Mouse (Mus musculus): ENCODE measurements at regions not wholly inside any gene's neighbourhood (a gene's known extent, or its start where the extent isn't known, plus 50 kb on each side); places are given as distances from the start of the nearest gene placed in this dataset.
"Not testable (repeated sequence)": the region's sequence is repeated elsewhere in the genome, so short reads cannot be mapped to it uniquely, and the experiment has no call there.

DNA sequence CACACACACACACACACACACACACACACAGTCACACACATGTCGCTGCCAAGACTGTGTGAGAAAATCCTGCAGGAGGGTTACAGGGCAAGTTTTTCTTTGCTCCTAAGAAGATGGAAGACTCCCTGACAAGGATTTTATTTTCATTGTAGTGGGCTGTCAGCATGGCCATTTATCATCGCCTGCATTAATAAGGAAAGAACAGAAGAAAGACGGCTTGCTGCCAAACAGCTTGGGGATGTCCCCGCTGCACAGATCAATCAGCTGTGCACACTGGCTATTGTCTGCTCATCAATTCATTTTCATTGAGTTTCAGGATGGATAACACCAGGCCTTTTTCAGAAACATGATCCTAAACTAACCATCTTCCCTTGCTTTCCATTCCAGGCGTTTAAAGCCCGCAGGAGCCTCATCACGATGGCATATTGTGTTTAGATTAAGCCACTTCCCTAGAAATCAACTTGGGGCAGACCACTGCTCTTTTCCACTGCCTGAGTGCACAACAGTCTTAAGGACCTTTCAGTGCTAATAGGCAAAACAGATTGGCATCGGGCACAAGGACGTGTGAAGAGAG, 213.1 kb upstream of the Crbn start:
- DNase-seq (ENCODE audit: low read depth): no peak

DNA sequence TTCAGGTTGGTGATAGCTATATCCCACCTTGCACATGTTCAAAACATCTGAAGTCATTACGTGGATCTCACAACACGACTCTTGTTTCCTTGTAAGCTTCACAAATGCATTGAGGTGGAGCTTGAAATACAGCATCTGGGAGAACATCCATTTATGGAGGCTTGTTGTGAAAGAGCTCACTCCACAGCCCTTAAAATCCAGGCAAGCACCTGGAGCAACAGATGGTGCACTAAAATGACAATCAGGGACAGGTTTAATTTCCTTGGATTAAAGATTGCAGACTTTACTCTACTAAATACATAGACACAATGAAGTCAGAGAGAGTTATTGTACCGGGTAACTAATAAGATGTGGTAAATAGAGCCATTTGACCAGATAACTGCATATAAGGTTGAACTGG, 219.2 kb upstream of the Crbn start:
- no peak for DNase-seq (ENCODE audit: low read depth)

DNA sequence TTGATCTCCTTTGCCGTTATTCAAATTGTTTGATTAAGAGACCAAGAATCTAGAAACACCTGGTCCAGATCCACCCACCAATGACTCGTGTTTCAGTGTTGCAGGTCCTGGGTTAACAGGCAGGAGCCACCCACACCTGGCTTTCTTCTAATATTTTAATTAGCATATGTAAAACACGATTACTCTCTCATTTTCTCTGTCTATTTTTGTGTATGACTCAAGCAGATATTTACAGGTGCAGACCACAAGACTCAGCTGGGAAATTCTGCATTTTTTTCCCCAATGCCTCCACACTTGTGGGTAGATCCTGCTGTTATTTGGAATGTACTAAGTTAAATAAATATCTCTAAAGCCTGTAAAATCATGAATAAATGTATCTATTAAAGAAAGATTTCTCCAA, 245.3 kb upstream of the Crbn start:
- no peak for DNase-seq (ENCODE audit: low read depth)

DNA sequence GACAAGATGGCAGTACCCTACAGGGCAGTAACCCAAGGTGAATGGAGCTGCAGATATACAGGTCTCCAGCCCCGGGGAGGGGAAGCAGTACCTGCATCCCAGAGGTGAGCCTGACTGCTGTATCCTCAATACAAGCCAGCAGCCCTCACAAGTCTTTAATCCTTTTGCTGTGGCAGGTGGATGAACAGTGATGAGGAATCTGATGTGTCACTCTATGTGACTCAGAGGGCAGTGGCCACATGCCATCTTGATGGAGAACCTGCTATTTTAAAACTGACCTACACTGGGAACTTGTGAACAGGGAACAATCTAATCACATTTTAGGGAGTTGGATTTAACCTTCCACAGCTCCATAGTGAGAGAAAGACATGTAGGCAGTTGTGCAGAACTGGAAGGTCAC, 251.7 kb upstream of the Crbn start:
- DNase-seq (ENCODE audit: low read depth): no peak

DNA sequence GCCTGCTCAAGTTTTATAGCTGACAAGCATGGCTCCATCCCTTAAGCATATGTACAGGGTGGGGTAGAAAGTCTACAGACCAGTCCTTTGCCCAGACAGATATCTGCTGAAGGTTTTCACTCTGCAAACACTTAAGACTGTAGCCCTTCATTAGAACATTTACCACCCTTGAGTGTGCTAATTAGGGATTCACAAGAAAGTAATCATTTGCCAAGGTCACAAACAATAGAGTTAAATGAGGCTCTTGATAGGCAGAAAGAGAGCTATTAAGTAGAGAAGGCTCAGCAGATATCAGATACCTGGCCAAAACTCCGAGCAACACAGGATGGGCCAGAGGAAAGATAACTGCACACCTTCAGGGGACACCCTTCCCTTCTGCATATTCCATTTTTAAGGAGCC, 252.3 kb upstream of the Crbn start:
- no peak for DNase-seq (ENCODE audit: low read depth)

DNA sequence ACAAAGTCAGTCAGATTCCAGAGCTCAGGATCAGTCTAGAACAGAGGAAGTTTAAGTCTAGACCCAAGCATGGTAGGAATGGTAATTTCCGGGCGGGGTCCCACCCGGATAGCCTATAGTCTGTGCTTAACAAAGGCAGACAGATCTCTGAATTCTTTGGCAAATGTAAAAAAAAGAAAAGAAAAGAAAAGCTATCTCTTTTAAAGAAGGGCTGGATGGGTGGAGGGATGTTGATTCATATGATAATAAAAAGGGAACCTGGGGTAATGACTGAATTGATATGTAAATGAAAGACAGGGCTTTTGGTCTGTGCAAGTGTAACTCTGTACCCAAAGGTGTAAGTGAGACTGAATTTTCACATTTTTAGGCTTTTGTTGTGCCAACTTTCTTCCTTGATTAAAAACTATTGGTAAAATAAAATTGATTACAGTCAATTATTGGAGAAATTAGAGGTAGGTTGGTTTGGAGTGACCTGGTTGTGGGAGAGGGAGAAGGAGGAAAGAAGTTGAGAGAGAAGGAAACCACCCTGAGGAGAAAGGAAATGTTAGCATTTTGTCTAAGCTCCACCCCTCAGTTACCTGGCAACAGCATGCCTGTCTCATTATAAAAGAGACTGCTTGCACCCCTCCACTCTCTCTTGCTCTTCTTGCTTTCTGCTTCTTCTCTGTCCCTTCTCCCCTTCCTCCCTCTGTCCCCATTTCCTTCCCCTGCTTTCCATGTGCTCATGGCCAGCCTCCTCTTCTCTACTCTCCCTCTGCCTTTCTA, 259.3 kb upstream of the Crbn start:
- DNase-seq (ENCODE audit: low read depth): no peak

DNA sequence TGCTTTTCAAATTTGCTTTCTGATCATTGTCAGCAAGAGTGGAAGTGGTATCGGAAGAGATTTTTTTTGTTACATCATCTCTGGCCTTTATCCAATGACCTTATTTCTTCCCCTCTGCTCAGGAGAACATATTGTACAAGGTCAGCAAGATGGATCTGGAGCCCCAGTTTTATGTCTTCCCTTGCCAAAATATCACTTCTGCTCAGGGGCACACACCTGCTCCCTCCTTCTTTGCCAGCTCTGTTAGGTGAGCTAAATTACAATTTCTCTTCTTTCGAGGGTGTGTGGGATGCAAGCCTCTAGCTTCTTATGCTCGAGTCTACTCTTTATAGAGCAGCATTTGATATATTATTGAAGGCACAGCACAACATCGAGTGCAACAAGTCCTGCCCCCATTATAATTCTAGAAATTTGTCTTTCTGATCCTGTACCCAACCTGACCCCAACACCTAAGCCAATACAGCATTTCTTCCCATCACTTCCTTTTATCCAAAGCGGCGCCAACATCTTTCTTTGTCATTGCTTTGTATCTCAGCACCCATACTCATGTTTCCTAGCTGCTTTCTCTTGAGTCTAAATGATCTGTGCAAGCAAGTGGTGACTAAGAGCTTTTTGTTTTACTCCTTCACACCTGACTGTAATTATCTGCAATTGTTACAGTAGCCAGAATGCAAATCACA, 263.1 kb upstream of the Crbn start:
- no peak for DNase-seq (ENCODE audit: low read depth)

DNA sequence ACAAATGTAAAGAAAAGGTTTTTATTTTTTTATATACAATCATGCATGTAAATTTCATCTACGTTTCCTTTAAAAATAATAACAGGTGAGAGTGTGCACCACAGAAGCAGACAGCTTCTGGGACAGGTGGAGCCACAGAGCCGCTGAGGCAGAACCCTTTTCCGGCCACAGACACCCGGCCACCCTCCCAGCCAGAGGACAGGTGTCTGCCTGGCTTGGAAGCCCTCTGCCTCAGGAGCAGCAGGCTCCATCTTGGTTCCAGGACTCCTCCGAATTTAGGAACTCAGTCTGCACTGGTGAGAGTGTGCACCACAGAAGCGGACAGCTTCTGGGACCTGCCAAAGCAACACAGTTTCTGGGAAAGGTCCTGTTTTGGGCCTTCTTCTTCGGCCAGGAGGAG, 270.6 kb upstream of the Crbn start:
- DNase-seq (ENCODE audit: low read depth): no peak

DNA sequence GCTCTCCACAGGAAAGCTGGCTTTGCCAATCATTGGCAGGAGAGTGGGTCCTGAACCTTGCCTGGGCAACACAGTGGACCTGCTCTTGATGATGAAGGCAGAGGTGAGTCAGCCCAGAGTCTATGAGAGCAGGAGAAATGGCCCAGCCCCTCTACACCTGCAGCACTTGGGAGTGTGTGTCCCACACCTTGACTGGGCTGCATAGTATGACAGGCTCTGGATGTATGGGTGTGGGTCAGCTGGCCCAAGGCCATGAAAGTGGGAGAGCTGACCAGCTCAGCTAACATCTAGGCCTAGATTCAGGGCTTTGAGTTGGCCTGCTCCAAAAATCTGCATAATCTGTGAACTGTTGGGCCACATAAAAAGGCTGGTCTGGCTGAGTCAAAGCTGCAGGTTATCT, 292.7 kb upstream of the Crbn start:
- no peak for DNase-seq (ENCODE audit: low read depth)

DNA sequence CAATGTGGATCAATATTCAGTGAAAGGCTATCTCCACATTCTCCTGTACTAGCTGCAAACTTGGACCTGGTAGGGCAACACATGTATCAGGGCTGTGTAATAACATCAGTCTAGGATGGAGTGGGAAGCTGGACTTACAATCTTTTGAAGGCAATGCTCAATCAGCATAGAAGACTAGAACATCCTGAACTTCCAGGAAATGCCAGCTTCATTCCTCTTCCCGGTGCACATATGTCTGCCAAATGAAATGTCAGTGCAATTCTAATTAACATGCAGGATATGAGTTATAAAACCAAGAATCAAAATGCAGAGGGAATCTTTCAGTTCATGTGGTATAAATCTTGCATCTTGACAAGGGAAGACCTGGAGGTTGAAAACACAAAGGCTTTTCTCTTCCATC, 328.8 kb upstream of the Crbn start:
- DNase-seq (ENCODE audit: low read depth): no peak

DNA sequence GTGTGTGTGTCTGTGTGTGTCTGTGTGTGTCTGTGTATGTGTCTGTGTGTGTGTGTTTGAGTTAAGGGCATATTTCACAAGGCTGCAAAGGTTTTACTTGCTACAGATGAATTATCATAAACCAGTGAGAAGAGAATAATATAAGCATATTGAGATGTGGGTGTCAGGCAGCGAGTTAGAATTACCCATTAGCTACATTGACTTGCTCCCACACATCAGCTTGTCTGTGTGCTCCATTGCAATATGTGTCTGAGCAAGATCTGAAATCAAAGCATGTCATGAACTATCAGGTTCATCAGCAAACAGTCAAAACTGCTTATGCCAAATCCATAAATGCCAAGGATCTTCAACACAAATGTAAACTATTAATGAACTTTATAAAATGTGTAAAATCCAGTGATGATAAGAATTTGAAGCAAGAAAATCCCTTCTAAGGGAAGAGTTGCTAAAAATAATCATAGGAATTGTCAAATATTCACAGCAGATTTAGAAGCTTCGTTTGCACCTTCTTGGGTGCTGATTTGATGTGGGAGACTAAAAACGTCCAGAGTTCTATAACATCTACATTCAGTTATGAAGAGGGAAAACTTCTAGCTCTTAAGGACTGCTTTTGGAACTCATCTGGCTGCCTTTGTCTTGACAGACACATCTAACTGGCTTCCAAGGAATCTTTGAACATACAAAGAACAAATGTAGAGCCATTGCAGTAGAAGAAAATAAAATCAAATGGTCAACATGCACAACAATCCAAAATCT, 361.7 kb upstream of the Lrrn1 start:
- DNase-seq (ENCODE audit: low read depth): no peak

DNA sequence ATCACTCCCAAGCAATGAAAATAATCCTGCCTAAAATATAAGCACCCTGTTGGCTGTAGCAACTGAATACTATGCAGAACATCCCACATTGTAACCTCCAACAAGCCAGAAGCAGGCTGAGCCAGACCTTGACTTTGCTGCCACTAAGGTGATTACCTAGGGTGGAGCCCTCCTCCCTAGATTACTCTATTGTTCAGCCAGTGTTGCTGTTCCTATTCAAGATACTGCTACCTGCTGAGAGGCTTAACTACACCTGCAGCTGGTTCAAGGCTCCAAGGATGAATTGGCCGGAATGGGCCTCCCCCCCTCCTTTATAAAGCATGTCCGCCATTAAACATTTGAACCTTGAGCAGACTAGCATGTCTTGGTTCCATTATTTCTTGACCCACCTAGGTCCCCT, 311.3 kb upstream of the Lrrn1 start:
- no peak for DNase-seq (ENCODE audit: low read depth)

DNA sequence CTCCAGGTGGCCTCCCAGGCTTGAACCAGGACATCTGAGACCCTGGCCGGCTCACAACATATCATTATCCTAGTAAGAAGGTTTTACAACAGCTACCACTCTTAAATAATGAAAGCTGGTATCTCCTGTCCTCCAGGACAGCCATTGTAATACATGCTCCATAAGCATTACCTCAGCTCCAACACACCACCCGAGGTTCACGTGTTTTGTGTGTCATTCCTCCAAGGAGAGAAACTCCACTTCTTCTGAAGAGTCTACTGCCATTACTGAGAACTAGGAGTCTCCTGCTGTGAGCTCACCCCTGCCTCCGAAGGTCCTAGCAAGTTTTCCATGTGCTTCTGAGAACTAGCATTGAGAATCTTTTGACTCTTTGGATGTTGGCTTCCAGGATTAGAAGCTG, 310.8 kb upstream of the Lrrn1 start:
- DNase-seq (ENCODE audit: low read depth): no peak

DNA sequence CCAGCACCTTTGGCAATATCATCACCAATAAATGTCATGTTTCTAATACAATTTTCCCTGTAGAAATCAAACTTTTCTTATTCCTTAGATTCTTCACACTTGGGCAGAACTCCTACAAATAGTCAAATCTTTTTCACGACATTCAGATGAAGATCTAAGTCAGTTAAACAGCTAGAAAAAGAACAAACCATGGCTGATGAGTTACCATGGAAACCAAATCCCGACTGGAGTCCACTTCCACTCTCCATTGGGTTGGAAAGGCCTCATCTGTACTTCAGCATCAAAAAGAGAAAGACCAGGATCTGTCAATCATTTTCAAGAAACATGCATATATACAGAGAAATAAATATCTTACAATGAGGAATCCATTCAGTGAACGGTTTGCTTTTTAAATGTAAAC, 307.0 kb upstream of the Lrrn1 start:
- DNase-seq (ENCODE audit: low read depth): no peak

DNA sequence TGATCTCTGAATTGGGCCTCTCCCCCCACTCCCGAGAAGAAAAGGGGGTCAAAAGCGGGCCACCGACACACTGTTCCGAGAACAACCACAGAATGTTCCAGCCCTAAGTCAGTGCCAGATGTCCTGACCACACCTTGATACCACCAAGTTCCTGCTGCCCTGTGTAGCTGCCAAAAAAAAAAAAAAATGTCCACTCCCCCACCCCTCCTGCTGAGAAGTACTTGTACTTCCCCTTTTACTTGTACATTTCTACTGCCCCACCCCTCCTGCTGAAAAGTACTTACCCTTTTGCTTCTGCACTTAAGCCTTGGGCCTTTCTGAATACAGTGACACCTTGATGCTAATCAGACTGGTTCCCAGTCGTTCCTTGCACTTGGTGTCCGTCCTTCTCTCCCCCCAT, 299.7 kb upstream of the Lrrn1 start:
- DNase-seq (ENCODE audit: low read depth): not testable (repeated sequence)

DNA sequence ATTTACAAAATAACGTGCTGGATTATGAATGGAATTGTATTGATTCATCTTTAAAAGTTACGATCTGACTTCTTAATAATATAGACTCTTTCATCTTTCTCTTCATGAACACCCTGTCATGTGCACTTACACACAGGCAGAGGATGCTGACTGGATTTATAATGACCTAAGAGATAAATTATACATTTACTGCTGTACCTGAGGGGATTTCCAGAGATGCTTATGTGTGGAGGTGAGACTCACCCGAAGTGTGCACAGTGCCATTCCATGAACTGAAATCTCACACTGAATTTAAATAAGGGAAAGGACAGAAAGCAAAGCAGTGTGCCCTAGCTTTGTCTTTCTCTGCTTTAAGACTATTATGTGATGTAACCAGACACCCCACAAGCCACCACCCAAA, 291.9 kb upstream of the Lrrn1 start:
- no peak for DNase-seq (ENCODE audit: low read depth)

DNA sequence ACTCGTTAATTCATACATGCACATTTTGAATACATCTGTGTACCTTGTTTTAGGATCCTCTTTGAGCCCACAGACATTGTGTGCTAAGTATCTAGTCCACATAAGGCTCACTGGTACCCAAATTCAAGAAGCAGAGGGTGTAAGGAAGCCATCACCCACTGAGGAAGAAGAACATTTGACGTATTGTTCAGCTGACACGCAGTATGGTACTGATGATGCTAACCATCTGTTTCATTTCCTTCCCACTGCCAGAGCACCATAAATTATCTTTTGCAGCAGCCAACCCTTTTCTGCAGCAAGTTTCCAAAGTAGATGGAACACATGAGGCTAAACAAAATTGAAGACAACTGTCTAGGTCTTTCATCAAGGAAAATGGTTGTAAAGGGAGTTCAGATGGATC, 285.6 kb upstream of the Lrrn1 start:
- DNase-seq (ENCODE audit: low read depth): no peak

DNA sequence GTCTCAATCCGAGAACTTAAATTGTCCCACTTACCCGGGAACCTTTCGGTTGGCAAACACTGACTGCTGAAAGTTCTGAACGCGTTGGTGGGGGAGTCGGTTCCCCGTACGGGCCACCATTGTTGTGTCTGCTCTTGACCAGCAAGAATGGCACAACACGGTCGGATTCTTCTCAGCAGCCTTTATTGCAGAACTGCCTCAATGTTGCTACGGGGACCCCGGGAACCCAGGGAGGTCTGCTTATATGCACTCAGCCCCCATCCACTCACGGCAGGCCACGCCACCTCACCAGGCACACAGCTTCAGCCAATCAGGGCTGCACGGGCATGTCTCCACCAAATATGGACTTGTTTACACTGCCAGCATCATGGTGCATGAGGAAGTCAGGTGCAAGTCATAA, 249.2 kb upstream of the Lrrn1 start:
- DNase-seq (ENCODE audit: low read depth): no peak

DNA sequence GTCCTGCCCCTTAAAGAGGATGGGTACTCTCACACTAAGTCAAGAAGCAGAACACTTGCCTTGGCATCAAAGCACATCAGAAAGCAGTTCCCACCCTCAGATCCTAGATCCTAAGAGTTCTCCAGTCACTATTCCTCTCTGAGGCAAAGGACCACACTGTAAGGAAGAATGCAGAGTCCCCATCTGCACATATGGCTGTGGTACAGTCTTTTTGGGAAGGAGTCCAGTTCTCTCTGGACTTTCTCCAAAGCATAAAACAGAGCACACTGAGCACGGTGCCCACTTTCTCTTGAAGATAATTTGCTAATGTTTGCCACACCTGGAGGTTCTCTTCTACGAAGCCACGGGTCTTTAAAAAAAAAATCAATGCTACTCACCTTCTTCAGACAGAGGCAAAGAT, 238.7 kb upstream of the Lrrn1 start:
- DNase-seq (ENCODE audit: low read depth): no peak

DNA sequence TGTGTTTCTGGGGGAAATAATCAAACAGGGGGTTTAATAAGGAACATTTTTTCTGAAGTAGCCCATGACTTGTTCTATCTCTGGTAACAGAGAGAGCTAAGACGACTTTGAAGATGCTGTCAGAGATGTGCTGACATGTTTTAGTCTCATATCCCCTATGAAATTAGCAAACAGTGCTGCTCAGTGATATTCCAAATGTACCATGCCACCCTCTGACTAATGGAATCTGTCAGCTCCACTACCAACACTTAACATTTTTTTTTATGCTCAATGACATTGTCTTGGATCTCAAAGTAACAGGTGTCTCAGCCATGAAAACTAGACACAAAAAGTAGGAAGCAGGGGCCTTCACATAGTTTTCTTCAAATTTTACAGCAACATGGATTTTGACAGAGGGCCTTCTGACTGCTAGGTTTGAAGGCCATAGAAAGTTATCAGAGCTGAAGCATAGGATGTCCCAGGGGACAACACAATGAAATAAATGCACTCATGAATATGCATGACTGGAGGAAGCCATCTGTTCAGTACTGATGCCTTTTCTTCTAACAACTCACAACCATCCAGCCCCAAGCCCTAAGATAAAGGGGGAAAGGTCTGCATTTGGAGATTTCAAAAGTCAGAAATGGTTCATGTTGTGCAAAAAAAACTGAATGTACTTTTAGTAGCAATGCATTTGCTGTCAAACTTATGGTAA, 225.7 kb upstream of the Lrrn1 start:
- no peak for DNase-seq (ENCODE audit: low read depth)

DNA sequence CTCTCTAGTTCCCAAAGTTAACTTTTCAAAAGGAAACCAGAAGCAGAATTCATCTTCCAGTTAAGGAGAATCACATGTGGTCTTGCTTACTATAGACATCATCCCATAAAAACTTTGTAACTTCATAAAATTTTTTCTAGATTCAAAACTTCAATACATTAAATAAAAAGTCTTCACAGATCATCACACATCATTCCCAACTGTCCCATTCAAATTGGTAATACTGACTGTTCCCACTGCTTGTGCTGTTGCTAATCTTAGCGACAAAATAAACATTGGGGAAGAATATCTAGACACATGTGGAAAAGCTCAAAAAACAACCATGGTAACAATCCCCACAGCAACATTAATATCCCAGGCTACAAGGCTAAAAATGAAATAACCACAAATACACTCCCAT, 210.0 kb upstream of the Lrrn1 start:
- DNase-seq (ENCODE audit: low read depth): no peak

DNA sequence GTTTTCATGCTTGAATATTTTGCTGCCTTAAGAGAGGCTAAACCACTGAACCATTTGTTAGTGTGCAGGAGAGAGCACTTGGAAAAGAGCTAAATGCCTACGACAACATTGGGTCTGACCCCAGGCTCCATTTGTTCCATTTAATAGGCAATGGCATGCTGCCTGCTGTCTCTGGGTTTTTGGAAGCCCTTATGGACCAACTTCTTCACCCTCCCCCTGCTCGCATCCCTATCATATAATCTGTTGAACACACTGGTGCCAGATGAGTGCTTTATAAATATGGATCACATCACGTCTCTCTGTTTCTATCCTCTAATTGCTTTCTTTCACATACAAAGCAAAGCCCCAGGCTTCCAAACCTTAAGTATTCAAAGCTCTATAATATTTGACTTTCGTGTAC, 179.1 kb upstream of the Lrrn1 start:
- no peak for DNase-seq (ENCODE audit: low read depth)
